Mouse (Mus musculus) hindlimb bud, embryonic 11.5 days (tissue): Measurements from ENCODE around the gene Atp2a1.
"Not testable (repeated sequence)": the region's sequence is repeated elsewhere in the genome, so short reads cannot be mapped to it uniquely, and the experiment has no call there.

Source experiments
- DNase-seq: peaks from one replicate; pipeline ENCODE4 v3.0.0-alpha.2; 2012; ENCODE audit warnings: low read depth, low spot score; ENCODE audit errors: extremely low spot score

Gene Atp2a1

DNA sequence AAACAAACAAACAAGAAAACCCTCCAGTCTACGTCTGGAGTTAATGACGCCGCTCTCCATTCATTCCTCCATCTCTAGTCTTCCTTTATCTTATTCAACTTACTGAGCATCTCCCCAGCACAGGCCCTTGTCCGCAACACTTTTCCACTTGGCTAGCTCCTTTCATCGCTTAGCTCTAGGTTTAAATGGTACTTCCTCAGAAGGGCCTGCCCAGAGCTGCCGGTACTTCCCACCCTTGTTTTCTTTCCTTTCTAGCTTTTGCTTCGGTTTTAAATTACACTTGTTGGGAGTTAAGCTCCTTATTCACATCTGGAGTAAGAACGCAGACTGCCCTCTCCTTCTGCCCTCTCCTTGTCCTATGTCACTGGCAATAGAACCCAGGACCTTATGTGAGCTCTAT lies 45.9 kb downstream of the Atp2a1 start:
- no peak for DNase-seq

DNA sequence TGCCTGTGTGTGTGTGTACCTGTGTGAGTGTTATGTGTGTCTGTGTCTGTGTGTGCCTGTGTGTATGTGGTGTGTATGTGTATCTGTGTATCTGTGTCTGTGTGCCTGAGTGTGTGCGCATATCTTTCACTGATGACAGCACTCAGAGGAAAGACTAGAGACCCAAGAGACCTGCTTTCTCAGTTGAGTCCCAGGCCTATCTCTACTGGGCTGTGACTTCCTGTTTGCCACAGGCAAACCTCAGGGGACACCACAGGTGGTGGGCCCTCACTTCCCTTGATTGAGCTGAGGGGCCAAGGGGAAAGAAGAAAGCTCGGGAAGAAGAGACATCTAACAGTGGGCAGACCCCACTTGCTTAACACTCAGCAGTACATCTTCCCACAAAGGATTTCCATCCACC lies 46.3 kb downstream of the Atp2a1 start:
- no peak for DNase-seq

DNA sequence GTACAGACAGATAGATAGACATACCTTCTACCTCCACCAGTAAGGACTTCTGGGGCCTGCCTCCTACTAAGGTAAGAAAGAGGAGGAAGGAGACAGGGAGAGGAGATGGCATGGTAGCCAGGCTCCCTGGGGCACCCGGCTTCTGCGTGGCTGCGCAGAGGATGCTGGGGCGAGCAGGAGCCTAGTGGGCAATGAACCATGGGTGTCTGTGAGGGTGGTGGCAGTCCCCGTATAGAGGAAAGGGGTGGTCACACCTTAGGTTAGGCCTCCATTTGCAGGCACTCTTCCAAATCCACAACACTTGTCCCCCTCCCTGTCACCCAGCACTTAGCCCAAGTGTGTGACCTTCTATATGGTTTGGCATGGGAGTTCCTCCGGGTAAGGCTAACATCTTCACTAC lies 48.2 kb downstream of the Atp2a1 start, which contains the start of gene Cd19:
Gene Cd19, minus strand, starts transcription at position 165 of the 400 bp plus-strand sequence.
- DNase-seq, result no peak

DNA sequence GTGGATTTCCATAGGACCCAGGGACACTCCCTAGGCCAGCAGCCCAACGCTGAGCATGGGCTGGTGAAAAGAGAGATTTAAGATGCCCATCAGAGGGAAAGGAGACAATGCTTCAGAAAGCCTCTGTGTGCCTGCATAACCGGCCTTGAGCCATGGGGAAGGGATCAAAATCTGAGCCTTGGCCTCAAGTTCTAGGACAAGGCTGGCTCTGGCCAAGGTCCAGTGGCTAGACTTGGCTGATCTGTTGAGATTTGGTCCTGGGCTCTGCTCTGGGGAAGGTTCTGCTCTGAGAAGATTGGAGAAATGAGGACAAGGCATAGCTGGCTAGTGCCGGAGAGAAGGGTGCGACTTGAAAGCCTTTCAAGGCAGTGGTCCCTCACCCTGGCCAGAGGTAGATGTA lies 51.8 kb downstream of the Atp2a1 start:
- no peak for DNase-seq

DNA sequence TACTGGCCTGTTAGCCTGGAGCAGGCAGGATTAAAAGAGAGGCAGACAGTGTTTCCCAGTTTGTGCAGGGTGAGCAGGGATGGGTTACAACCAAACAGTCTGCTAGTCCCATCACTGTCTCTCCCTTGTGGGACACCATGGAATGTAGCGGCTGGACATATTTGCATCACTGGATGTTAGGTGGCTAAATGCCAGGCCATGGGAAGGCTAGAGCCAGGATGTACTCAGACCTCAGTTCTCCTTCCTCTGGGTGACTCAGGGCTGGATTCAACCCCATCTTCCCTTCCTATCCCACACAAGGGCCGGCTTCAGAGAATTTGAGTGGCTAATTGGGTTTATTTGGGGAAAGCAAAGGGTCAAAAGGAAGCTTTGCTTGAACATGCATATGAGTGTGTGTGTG lies 54.2 kb downstream of the Atp2a1 start:
- DNase-seq, result no peak

DNA sequence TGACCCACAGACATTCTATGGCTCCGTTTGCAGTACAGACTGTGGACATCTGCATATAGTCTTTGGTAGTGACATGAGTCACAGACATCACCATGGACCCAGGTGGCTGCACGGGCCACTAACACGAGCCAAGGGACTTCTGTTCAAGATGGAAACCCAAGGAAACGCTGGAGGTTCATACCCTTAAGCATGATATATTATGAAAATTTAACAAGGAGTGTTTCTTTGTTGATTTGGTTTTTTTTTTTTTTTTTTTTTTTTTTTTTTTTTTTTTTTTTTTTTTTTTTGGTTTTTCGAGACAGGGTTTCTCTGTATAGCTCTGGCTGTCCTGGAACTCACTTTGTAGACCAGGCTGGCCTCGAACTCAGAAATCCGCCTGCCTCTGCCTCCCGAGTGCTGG lies 60.4 kb downstream of the Atp2a1 start:
- DNase-seq, result not testable (repeated sequence)

DNA sequence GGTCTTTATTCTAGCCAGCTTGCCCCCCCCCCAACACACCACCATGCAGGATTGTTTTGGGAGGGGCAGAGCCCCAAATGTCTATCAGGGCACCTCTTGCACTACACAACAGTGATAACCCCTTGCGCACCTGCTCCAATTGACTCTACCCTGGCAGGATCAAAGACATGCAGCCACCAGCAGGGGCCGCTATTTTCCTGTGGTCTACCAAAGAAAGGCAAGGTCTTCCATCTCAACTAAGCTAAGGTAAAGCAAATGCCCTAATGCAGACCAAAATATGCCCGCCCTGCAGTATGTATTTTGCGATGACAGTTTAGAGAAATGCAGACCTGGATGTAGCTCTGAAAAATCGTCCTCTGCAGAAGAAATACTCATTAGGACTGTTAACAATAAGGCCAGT lies 63.4 kb downstream of the Atp2a1 start:
- DNase-seq, result peak; percentile 33

DNA sequence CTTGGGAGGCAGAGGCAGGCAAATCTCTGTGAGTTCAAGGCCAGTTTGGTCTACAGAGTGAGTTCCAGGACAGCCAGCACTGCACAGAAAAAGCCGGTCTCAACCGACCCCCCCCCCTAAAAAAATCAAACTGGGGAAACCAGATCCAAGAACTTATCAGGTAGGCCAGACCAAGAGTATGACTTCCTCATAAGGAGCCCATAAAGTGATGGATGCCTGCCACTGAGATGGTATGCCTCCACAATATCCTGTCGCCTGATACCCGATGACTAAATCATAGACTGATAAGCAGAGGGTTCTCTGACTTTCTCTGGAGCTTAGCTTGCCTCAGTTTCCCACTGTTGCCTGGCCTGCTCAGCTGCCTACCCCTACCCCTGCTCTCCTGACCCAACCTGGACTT lies 65.1 kb downstream of the Atp2a1 start:
- no peak for DNase-seq

DNA sequence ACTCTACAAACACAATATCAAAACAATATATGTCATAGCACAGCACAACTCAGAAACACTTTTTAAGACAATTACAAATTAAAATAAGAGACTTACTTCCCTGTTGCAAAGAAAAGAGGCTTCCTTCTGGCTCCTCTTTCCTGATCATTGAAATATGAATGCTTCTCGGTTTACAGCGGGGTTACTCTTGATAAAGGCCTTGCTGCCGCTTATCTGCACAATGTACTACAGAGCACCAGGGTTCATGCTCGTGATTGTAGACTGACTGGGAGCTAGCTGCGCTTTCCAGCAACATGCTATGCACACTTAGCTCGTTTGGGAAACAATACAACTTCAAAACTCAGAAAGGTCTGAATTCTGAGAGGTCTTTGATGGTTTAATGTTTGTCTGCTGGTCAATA lies 65.7 kb downstream of the Atp2a1 start:
- no peak for DNase-seq

DNA sequence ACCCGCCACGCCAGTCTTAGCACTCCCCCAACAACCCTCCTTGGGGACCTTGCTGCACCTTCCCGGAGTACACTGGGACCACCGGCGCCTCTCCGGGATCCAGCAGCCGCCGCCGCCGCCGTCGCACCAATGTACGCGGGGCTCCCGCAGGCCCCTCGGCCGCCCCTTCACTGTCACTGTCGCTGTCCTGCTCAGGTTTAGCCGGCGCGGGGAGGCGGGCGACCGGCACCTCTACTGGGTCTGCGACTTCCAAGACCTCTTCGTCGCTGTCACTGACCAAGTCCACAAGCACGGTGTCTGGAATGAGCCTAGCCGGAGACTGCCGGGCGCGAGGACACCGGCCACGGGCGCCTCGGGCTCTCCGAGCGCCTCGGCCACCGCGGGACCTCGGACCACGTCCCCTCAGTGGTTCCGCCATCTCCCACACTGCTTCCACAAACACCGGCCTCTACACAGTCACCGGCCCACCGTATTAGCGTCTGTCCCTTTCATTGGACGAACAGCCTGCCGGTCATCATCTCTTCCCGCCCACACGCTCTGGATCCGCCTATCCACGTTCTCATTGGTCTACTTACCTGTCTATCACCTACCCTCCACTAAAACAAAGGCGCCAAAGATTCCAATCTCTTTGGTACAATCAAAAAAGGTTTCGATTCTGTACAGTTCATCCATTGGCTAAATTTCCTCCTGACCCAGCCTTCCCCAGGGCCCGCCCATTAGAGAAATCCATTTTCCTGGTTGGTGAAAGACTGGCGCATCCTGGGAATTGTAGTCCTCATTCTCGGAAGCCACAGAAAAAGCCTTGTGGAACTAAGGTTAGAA lies 66.4 kb downstream of the Atp2a1 start, which contains the start of gene Nfatc2ip:
Gene Nfatc2ip, minus strand, starts transcription at position 440 of the 822 bp plus-strand sequence.
- peak; percentile 100 for DNase-seq
